Mouse (Mus musculus): Measurements from ENCODE around the gene Kif5a. TPM values are rescaled to one million over a fixed set of nuclear protein-coding genes. Genes with fewer than 3 reads are reported as not detected.
"Not testable (repeated sequence)": the region's sequence is repeated elsewhere in the genome, so short reads cannot be mapped to it uniquely, and the experiment has no call there.

Gene Kif5a
- total and polyA plus RNA-seq, 3 experiments: 0.11 to 0.22 TPM; not detected in 1

DNA sequence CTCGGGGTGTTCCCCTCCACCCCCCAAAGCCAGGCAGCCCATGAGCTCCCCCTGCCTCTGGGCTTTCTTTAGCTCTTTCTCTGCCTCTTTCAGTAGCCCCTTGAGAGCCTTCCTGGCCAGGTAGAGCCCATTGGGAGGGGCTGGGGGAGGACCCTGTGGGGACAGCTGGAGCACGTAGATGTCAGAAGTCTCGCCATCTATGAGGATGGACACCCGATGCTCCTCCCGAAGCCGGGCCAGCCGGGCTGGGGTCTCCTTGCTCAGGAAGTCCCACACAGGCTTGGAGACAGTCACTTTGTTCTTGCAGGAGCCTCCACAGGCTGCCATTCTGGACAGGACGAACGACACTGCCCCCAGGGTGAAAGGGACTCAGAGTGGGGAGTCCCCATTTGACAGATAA, 70.1 kb downstream of the Kif5a start:
- Histone ChIP-seq H3K27me3 (ENCODE audit: insufficient read depth, low read length) (no peaks in the 10 kb centered on the region), H3K9me3 (replicated peaks) (no peaks in the 10 kb centered on the region), H3K4me1 (ENCODE audit: insufficient read depth, low read depth, low read length) (peaks cover 85% of the 10 kb centered on the region), H3K36me3 (replicated peaks) (peaks cover 48% of the 10 kb centered on the region), H3K4me3 (ENCODE audit: low read depth, low read length) (peak overlapping the region; percentile 66; the same call in 1 of the 2 replicates)
- TF ChIP-seq TAL1 (conservative IDR thresholded peaks at IDR 0.05; ENCODE audit: low read depth, low read length): no peak
- no peak for TF ChIP-seq GATA2 (IDR thresholded peaks at IDR 0.05; ENCODE audit: borderline replicate concordance, low read depth, low read length)
- no peak for TF ChIP-seq POLR2AphosphoS5 (IDR thresholded peaks at IDR 0.05; ENCODE audit: insufficient replicate concordance, low read depth, low read length)
- TF ChIP-seq GATA1 (IDR thresholded peaks at IDR 0.05; ENCODE audit: borderline replicate concordance, low read length): no peak
- no peak for TF ChIP-seq CTCF (IDR thresholded peaks at IDR 0.05; ENCODE audit: low read depth, low read length)
- DNase-seq (ENCODE audit: low spot score) (no peak), ATAC-seq (ENCODE audit: extremely low read depth, insufficient number of reproducible peaks, low FRiP score, poor library complexity, severe bottlenecking) (no peak)

DNA sequence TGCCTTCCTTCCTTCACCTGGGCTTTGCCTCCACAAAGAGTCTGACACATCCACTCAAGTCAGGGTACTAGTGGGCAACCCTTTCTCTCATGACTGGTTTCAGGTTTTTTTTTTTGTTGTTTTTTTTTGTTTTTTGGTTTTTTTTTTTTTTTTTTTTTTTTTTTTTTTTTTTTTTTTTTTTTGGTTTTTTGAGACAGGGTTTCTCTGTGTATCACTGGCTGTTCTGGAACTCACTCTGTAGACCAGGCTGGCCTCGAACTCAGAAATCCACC, 71.2 kb downstream of the Kif5a start:
- not testable (repeated sequence) for H3K4me3 ChIP-seq (ENCODE audit: low read depth, low read length); H3K9me3 ChIP-seq (replicated peaks); H3K27me3 ChIP-seq (ENCODE audit: insufficient read depth, low read length); ATAC-seq (ENCODE audit: extremely low read depth, insufficient number of reproducible peaks, low FRiP score, poor library complexity, severe bottlenecking); DNase-seq (ENCODE audit: low spot score)
- H3K36me3 ChIP-seq (replicated peaks): peaks cover 45% of the 10 kb centered on the region
- peaks cover 85% of the 10 kb centered on the region for H3K4me1 ChIP-seq (ENCODE audit: insufficient read depth, low read depth, low read length)

DNA sequence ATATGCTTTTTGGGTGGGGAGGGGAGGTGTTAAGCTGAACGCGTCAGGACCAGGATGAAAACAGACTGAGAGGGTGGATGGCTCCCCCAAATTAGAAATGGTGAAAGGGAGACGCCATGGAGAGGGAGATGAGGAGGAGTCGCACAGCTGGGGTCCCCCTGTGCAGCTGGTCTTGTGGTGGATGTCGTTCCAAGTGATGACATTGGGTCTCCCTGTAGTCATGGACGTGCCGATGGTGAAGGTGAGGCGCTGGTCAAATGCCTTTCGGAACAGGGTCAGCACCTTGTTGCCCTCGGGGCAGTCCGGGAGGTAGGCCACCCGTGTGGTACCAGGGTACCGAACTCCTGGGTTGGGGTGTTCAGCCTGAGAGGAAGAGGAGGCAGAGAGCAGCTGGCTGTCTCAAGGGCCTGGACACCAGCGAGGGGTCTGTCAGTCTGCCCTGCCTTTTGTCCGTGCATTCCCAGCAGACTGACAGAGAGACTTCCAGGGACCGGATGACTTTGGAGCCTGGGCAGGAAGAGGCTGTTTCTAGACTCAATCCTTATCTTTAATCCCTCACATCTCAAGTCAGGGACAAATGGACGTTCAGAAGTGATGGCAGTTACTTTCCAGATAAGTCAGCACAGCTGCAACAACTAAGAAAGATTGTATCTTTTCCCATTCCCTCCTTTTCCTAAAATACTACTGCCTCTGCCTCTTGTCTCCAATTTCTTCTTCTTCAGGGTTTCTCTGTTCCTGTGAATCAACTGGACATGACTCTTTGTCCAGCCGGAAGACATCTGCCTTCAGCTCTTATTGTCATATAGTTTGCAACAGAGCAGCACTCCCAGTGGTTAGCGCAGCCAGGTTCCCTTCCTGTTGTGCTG, 71.7 kb downstream of the Kif5a start:
- Histone ChIP-seq H3K36me3 (replicated peaks) (peaks cover 46% of the 10 kb centered on the region), H3K4me1 (ENCODE audit: insufficient read depth, low read depth, low read length) (peaks cover 86% of the 10 kb centered on the region), H3K27me3 (ENCODE audit: insufficient read depth, low read length) (no peaks in the 10 kb centered on the region), H3K9me3 (replicated peaks) (peaks cover 6% of the 10 kb centered on the region), H3K4me3 (ENCODE audit: low read depth, low read length) (peak overlapping the region; percentile 65; the same call in 1 of the 2 replicates)
- ATAC-seq (ENCODE audit: extremely low read depth, insufficient number of reproducible peaks, low FRiP score, poor library complexity, severe bottlenecking): no peak
- TF ChIP-seq GATA2 (IDR thresholded peaks at IDR 0.05; ENCODE audit: borderline replicate concordance, low read depth, low read length) (no peak), CTCF (IDR thresholded peaks at IDR 0.05; ENCODE audit: low read depth, low read length) (no peak), GATA1 (IDR thresholded peaks at IDR 0.05; ENCODE audit: borderline replicate concordance, low read length) (no peak)
- no peak for DNase-seq (ENCODE audit: low spot score)

DNA sequence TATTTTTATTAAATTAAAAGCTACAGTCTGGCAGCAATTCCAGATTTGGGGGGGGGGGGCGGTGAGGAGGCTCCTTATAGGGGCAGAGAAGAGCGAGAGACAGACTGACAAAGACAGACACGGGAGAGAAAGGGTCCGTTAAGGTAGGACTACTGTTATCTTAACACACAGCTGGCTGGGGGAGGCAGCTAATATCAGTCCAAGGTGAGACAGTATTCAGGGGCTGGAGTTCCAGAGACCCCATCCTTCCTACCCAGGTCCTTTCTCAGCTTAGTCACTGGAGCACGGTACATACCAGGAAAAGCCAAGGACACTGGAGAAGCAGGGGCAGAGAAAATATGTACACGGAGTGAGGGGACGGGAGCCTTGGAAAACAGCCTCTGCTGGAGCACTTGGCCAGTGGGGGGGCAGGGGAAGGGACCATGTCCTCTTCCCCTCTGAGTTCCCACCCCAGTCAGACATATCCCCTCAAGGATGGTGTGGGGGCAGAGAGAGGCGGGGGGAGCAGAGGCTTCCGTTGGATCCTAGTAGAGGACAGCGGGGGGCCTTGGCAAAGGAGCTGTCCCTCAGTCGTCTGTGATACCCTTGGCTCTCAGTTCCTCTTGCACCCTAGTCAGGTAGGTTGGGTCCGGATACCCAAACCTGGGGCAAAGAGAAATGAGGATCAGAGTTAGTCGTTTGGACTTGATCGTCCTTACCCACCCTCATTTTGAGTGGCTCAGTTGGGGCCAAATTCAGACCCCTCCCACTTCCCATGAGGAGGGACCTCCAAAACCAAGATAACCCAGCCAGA, 72.6 kb downstream of the Kif5a start:
- Histone ChIP-seq H3K4me3 (ENCODE audit: low read depth, low read length) (peak overlapping the region; percentile 80; the same call in 1 of the 2 replicates), H3K4me1 (ENCODE audit: insufficient read depth, low read depth, low read length) (peaks cover 84% of the 10 kb centered on the region), H3K27me3 (ENCODE audit: insufficient read depth, low read length) (no peaks in the 10 kb centered on the region), H3K36me3 (replicated peaks) (peaks cover 52% of the 10 kb centered on the region), H3K9me3 (replicated peaks) (peaks cover 6% of the 10 kb centered on the region)
- ATAC-seq (ENCODE audit: extremely low read depth, insufficient number of reproducible peaks, low FRiP score, poor library complexity, severe bottlenecking) (peak; percentile 5; the same call in 1 of the 2 replicates), DNase-seq (ENCODE audit: low spot score) (no peak)
- TF ChIP-seq CTCF (IDR thresholded peaks at IDR 0.05; ENCODE audit: low read depth, low read length) (no peak), TAL1 (conservative IDR thresholded peaks at IDR 0.05; ENCODE audit: low read depth, low read length) (peak; percentile 90)

DNA sequence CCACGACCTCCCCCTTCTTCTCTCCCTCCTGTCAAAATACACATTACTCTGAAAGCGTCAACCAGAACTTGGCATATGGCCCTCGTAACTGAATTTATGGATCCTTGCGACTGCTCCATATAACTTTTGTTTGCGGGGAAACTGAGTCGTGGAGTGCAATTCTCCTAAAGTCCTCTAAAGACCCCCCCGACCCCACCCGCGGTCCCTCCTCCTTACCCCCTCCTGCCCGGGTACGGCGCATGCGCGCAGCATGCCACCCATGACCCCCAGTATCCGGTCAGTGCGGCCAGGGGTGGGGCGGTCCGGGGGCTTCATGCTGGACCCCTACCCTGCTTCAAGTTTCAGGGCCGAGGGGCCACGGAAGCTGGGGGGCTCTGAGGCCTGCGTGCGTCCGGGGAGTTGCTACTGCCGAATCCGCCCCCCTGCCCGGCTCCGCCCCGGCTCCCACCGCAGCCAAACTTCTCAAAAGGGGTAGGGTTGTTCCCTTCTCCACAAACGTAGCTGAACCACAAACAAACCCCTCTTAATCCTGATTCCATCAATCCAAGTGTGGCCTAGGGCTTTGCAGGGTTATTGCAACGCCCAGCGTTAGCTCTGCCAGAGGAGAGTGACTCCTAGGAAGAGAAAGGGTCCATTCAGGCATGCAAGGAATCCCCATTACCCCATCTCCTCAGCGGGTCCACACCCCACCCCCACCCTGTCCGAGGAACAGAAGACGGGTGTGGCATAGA, 73.3 kb downstream of the Kif5a start, which contains the start of gene Arhgef25:
Arhgef25 (minus strand) TSS at position 433 of the 731 bp plus-strand sequence.
- DNase-seq (ENCODE audit: low spot score) (peak; percentile 66), ATAC-seq (ENCODE audit: extremely low read depth, insufficient number of reproducible peaks, low FRiP score, poor library complexity, severe bottlenecking) (no peak)
- Histone ChIP-seq H3K9me3 (replicated peaks) (peaks cover 6% of the 10 kb centered on the region), H3K27me3 (ENCODE audit: insufficient read depth, low read length) (no peaks in the 10 kb centered on the region), H3K4me3 (ENCODE audit: low read depth, low read length) (peak within 1 kb of the TSS; percentile 80), H3K4me1 (ENCODE audit: insufficient read depth, low read depth, low read length) (peaks cover 87% of the 10 kb centered on the region), H3K36me3 (replicated peaks) (peaks cover 60% of the 10 kb centered on the region)
- TF ChIP-seq GATA2 (IDR thresholded peaks at IDR 0.05; ENCODE audit: borderline replicate concordance, low read depth, low read length): no peak
- TF ChIP-seq GATA1 (IDR thresholded peaks at IDR 0.05; ENCODE audit: borderline replicate concordance, low read length): no peak
- no peak for TF ChIP-seq POLR2AphosphoS5 (IDR thresholded peaks at IDR 0.05; ENCODE audit: insufficient replicate concordance, low read depth, low read length)
- no peak for TF ChIP-seq TAL1 (conservative IDR thresholded peaks at IDR 0.05; ENCODE audit: low read depth, low read length)
- TF ChIP-seq CTCF (IDR thresholded peaks at IDR 0.05; ENCODE audit: low read depth, low read length): no peak

DNA sequence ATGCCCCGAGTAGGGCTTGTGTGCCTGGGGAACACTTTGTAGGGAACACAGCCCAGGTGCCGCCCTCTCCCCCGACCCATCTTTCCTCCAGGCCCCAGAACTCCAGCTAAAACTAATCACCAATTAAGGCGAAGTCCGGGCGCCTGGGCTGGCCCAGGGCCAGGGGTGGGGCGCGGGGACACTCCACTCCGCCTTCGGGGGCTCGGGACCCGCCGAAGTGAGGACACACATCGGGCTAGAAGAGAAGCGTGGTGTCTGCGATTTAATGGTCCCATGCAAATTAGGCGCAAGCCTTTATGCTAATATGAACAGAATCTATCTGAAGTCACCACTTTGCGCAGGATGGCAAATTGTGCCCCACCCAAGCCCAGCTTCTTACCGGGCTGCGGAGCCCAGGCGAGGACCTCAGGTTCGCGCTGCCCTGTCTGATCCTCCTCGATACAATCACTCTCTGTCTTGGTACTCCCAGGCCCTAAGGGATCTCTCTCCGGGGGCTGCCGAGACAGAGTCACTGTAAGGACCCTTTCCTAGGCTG, 74.0 kb downstream of the Kif5a start:
- Histone ChIP-seq H3K4me1 (ENCODE audit: insufficient read depth, low read depth, low read length) (peaks cover 87% of the 10 kb centered on the region), H3K27me3 (ENCODE audit: insufficient read depth, low read length) (no peaks in the 10 kb centered on the region), H3K9me3 (replicated peaks) (peaks cover 6% of the 10 kb centered on the region), H3K36me3 (replicated peaks) (peaks cover 66% of the 10 kb centered on the region), H3K4me3 (ENCODE audit: low read depth, low read length) (peak overlapping the region; percentile 80)
- ATAC-seq (ENCODE audit: extremely low read depth, insufficient number of reproducible peaks, low FRiP score, poor library complexity, severe bottlenecking) (peak; percentile 35; the same call in 1 of the 2 replicates), DNase-seq (ENCODE audit: low spot score) (no peak)
- TF ChIP-seq GATA1 (IDR thresholded peaks at IDR 0.05; ENCODE audit: borderline replicate concordance, low read length) (no peak), TAL1 (conservative IDR thresholded peaks at IDR 0.05; ENCODE audit: low read depth, low read length) (no peak), CTCF (IDR thresholded peaks at IDR 0.05; ENCODE audit: low read depth, low read length) (no peak), GATA2 (IDR thresholded peaks at IDR 0.05; ENCODE audit: borderline replicate concordance, low read depth, low read length) (no peak), POLR2AphosphoS5 (IDR thresholded peaks at IDR 0.05; ENCODE audit: insufficient replicate concordance, low read depth, low read length) (no peak)
